Mouse (Mus musculus) limb, embryonic 13.5 days (tissue): ENCODE results near the gene Nlrp9b. TPM values are rescaled to one million over a fixed set of nuclear protein-coding genes. Genes with fewer than 3 reads are reported as not detected.
"Not testable (repeated sequence)": the region's sequence is repeated elsewhere in the genome, so short reads cannot be mapped to it uniquely, and the experiment has no call there.

ENCODE experiments used
- ATAC-seq: fragments of 200-750 bp; cut with Nextera tagmentation; 2 replicates; pipeline ENCODE4 v1.8.0; 2017; ENCODE audit warnings: low read depth, moderate number of reproducible peaks, moderate TSS enrichment; ENCODE audit not compliant: low FRiP score
- H3K27ac ChIP-seq: fragments of 300-500 bp; sonication (generic); 2 replicates; pipeline ENCODE4 v1.5.1; 2015; ENCODE audit warnings: inconsistent platforms, mild to moderate bottlenecking, moderate library complexity
- H3K27me3 ChIP-seq: fragments of 300-500 bp; sonication (generic); 2 replicates; pipeline ENCODE4 v1.6.1; 2015; ENCODE audit warnings: mild to moderate bottlenecking, inconsistent platforms
- H3K36me3 ChIP-seq: fragments of 300-500 bp; sonication (generic); 2 replicates; pipeline ENCODE4 v1.6.1; 2015; ENCODE audit warnings: inconsistent platforms, mild to moderate bottlenecking, moderate library complexity
- H3K4me1 ChIP-seq: fragments of 300-500 bp; sonication (generic); 2 replicates; pipeline ENCODE4 v1.6.1; 2015; ENCODE audit warnings: inconsistent platforms
- H3K4me2 ChIP-seq: fragments of 300-500 bp; sonication (generic); replicated peaks from 2 replicates; pipeline ENCODE4 v1.6.1; 2015; ENCODE audit warnings: inconsistent platforms, mild to moderate bottlenecking, moderate library complexity
- H3K4me3 ChIP-seq: fragments of 300-500 bp; sonication (generic); 2 replicates; pipeline ENCODE4 v1.5.1; 2015; ENCODE audit warnings: moderate library complexity, mild to moderate bottlenecking, inconsistent platforms
- H3K9ac ChIP-seq: fragments of 300-500 bp; sonication (generic); 2 replicates; pipeline ENCODE4 v1.6.1; 2015; ENCODE audit warnings: mild to moderate bottlenecking, inconsistent platforms
- H3K9me3 ChIP-seq: fragments of 300-500 bp; sonication (generic); 2 replicates; pipeline ENCODE4 v1.6.1; 2016; ENCODE audit warnings: inconsistent platforms
- WGBS: fragments of 180-500 bp; shearing (Covaris S2); methylation state at CpG from one replicate; pipeline ENCODE4 v1.1.7; 2015; 5-methylcytosine and 5-hydroxymethylcytosine counted together
- polyA plus RNA-seq: library from polyadenylated mRNA; unstranded; fragments of >200 nt; fragmentation: Nextera tagmentation; extraction: Ambion mirVana; gene quantifications from 2 replicates; pipeline ENCODE4 v1.2.1, GENCODE M21; 2015

The Nlrp9b gene
- not detected in 2 replicates for polyA plus RNA-seq

DNA sequence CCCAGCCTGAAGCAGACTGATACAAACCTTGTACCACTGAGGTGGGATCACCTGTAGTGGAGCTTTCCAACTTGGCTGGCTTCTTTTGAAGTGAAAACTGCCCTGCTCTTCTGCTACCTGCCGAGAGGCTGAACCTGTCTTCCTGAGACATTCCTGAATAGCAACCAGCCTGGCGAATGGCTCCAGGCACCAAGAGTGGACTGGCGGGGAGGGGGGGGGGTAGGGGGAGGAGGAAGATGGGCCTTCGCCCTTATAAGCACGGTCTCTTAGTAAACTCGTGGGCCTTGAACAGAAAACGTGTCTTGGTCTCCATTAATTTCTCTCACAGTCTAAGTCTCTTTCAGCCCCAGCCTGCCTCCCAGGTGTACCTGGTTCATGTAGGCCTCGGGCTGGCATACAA lies at the start of gene Nlrp9b:
Gene Nlrp9b, plus strand, starts transcription at position 301 of the 400 bp plus-strand sequence.
- not testable (repeated sequence) for H3K4me2 ChIP-seq, H3K4me1 ChIP-seq, ATAC-seq, H3K27me3 ChIP-seq, H3K9ac ChIP-seq, H3K4me3 ChIP-seq, H3K27ac ChIP-seq, H3K36me3 ChIP-seq
- 63% methylated on average over 8 of the region's 8 CpGs for WGBS
- peaks cover 14% of the 10 kb centered on the region for H3K9me3 ChIP-seq

DNA sequence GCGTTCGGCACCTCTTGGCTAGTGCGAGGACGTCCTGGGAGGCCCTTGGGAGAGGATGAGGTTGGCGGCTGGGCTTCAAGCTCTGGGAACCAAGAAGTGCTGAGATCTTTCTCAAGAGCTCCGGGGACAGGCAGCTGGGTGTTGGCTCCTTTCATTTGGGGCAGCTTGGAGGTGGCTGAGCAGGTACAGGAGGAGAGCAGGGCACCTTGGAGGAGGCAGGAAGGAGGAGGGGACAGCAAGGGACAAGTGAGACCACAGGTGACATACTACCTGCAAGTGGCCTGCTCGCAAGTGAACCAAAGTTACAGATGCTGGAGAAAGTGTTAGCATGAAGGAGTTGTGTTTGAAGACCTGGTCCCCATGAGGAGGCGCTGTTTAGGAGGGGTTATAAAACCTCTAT lies 46.6 kb upstream of the Nlrp9b start:
- Histone ChIP-seq H3K4me3 (no peak overlapping the region), H3K4me2 (no peak overlapping the region), H3K9ac (no peak overlapping the region), H3K27me3 (no peaks in the 10 kb centered on the region), H3K4me1 (0 out of 2 replicates have a peak, but pooled peaks cover 2% of the 10 kb centered on the region), H3K9me3 (no peaks in the 10 kb centered on the region; the same call in 1 of the 2 replicates), H3K36me3 (no peaks in the 10 kb centered on the region), H3K27ac (no peak overlapping the region)
- 88% methylated on average over 8 of the region's 8 CpGs for WGBS
- ATAC-seq, result no peak

DNA sequence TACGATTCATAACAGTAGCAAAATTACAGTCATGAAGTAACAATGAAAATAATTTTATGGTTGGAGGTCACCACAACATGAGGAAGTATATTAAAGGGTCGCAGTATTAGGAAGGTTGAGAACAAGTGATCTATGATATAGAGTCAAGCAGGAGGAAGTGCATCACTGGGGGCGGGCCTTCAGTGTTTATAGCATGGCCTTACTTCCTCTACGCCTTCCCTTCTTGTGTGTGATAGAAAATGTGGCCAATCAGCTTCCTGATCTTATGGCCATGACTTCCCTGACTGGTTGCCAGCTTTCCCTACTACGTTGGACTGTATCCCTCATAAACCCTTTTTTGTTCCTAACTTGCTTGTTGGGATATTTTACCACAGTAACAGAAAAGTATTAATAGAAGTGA lies 46.1 kb upstream of the Nlrp9b start:
- no peaks in the 10 kb centered on the region for H3K27me3 ChIP-seq
- no peak overlapping the region for H3K4me3 ChIP-seq
- no peaks in the 10 kb centered on the region for H3K4me1 ChIP-seq
- 88% methylated on average over 5 of the region's 5 CpGs for WGBS
- no peak for ATAC-seq
- no peaks in the 10 kb centered on the region; the same call in 1 of the 2 replicates for H3K9me3 ChIP-seq
- no peak overlapping the region for H3K9ac ChIP-seq
- no peaks in the 10 kb centered on the region for H3K36me3 ChIP-seq
- H3K4me2 ChIP-seq, result no peak overlapping the region
- H3K27ac ChIP-seq, result no peak overlapping the region

DNA sequence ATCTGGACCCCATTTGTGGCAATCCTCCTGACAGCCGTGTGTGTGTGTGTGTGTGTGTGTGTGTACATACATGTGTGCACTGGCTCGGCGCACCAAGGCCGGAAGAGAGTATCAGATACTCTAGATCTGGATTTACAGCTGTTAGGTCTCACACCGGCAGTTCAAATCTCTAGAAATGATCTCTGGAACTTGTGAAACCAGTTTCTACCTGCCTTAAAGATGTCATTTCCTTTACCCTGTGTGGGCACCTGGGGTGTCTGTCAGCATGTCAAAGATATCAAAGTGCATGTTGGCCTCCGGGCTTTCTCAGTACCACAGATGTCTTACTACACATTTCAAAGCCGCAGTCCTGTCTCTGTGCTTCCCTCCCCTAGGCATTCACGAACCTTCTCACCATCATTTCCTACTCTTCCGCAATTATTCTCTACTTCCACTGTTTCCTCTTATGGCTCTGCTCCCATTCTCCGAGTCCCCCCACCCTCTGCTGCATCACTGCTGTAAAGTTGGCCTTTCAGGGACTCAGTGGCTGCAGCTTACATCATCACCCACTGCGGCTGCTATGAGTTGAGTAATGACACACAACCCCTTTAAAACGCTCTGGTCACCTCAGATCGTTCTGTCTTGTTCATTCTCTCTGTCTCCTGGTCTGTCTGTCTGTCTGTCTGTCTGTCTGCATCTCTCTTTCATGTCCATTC lies 45.3 kb upstream of the Nlrp9b start:
- 77% methylated on average over 13 of the region's 13 CpGs for WGBS
- Histone ChIP-seq H3K9ac (no peak overlapping the region), H3K4me2 (no peak overlapping the region), H3K4me1 (no peaks in the 10 kb centered on the region), H3K36me3 (no peaks in the 10 kb centered on the region), H3K4me3 (no peak overlapping the region), H3K27me3 (no peaks in the 10 kb centered on the region), H3K27ac (no peak overlapping the region), H3K9me3 (no peaks in the 10 kb centered on the region; the same call in 1 of the 2 replicates)
- no peak for ATAC-seq

DNA sequence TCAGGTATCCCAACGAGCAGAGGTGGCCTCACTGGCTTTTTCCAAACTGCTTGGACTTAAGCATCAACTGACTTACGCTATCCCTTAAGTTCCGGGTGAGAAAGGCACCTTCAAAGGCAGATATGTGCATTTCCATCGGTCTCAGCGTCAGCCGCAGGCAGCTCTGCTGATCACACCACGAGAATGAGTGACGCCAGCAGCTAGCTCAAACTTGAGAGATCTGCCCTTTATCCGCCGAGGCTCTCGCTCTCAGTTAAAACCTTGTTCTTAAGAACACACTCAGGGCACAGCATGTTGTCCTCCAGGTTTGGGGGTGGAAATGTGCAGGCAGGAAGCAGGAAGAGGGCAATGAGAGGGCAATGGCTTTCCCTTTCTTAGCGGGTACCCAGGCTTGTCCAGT lies 42.3 kb upstream of the Nlrp9b start:
- WGBS, result 74% methylated on average over 12 of the region's 12 CpGs
- no peaks in the 10 kb centered on the region; the same call in 1 of the 2 replicates for H3K9me3 ChIP-seq
- no peak overlapping the region for H3K4me3 ChIP-seq
- no peak overlapping the region for H3K27ac ChIP-seq
- H3K4me1 ChIP-seq, result no peaks in the 10 kb centered on the region
- H3K4me2 ChIP-seq, result no peak overlapping the region
- H3K36me3 ChIP-seq, result no peaks in the 10 kb centered on the region
- ATAC-seq, result no peak
- H3K9ac ChIP-seq, result no peak overlapping the region
- H3K27me3 ChIP-seq, result no peaks in the 10 kb centered on the region

- Histone ChIP-seq H3K9ac (no peak overlapping the region), H3K4me1 (no peaks in the 10 kb centered on the region), H3K27ac (no peak overlapping the region), H3K9me3 (no peaks in the 10 kb centered on the region), H3K36me3 (no peaks in the 10 kb centered on the region), H3K4me3 (no peak overlapping the region), H3K27me3 (no peaks in the 10 kb centered on the region), H3K4me2 (no peak overlapping the region)
- no peak for ATAC-seq
- WGBS, result 53% methylated on average over 10 of the region's 10 CpGs
These were observed 41.3 kb upstream of the Nlrp9b start for GRCm38 (mm10) chr7:19949996-19950395.

- H3K27ac ChIP-seq, result no peak within 1 kb of the TSS
- no peaks in the 10 kb centered on the region for H3K36me3 ChIP-seq
- H3K9ac ChIP-seq, result no peak within 1 kb of the TSS
- H3K4me1 ChIP-seq, result no peaks in the 10 kb centered on the region
- ATAC-seq, result no peak
- 58% methylated on average over 9 of the region's 9 CpGs for WGBS
- no peak within 1 kb of the TSS for H3K4me2 ChIP-seq
- H3K4me3 ChIP-seq, result no peak within 1 kb of the TSS
- no peaks in the 10 kb centered on the region for H3K27me3 ChIP-seq
- no peaks in the 10 kb centered on the region for H3K9me3 ChIP-seq
These were observed 40.7 kb upstream of the Nlrp9b start, which contains the start of gene Igsf23 for GRCm38 (mm10) chr7:19950589-19950988. Igsf23 (minus strand) TSS chr7:19950756.

DNA sequence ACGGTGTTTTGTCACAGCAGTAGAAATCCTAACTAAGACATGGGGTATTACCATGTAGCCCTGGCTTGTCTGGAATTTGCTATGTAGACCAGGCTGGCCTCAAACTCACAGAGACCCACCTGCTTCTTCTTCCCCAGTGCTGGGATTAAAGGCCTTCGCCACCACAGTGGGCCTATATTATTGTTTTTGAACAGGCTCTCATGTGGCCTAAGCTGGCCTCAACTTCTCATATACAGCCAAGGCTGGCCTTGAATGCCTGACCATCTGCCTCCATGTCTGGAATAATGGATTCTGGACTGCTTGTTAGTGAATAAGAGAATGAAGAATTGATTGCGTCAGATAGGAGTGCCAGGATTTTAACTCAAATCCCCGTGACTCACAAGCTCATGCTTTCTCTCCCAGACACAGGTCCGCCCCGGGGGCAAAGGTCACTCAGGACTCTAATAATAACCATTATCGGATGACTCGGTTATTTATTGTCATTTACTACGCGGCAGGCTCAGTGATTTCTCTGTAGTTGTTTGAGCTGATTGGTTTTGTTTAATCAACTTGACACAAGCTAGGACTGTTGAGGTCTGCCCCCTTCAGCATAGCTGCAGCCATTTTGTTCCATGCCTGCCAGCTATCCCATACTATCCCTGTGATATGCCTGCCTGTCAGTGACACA lies 38.8 kb upstream of the Nlrp9b start:
- no peak overlapping the region for H3K27ac ChIP-seq
- 70% methylated on average over 10 of the region's 10 CpGs for whole genome bisulfite sequencing
- ATAC-seq, result no peak
- no peak overlapping the region for H3K9ac ChIP-seq
- H3K9me3 ChIP-seq, result no peaks in the 10 kb centered on the region
- H3K4me2 ChIP-seq, result no peak overlapping the region
- no peak overlapping the region for H3K4me3 ChIP-seq
- H3K27me3 ChIP-seq, result no peaks in the 10 kb centered on the region
- no peaks in the 10 kb centered on the region for H3K4me1 ChIP-seq
- H3K36me3 ChIP-seq, result no peaks in the 10 kb centered on the region

- H3K9me3 ChIP-seq, result no peaks in the 10 kb centered on the region
- H3K9ac ChIP-seq, result no peak overlapping the region
- H3K4me1 ChIP-seq, result no peaks in the 10 kb centered on the region
- no peaks in the 10 kb centered on the region for H3K36me3 ChIP-seq
- no peak for ATAC-seq
- no peak overlapping the region for H3K4me3 ChIP-seq
- no peak overlapping the region for H3K4me2 ChIP-seq
- no peaks in the 10 kb centered on the region for H3K27me3 ChIP-seq
- no peak overlapping the region for H3K27ac ChIP-seq
- WGBS, result 57% methylated on average over 9 of the region's 9 CpGs
These were observed 38.2 kb upstream of the Nlrp9b start for GRCm38 (mm10) chr7:19953054-19953453.

GRCm38 (mm10) chr7:19955861-19956260 lies 35.4 kb upstream of the Nlrp9b start:
- H3K9me3 ChIP-seq, result no peaks in the 10 kb centered on the region
- no peak overlapping the region for H3K9ac ChIP-seq
- H3K27me3 ChIP-seq, result no peaks in the 10 kb centered on the region
- no peaks in the 10 kb centered on the region for H3K36me3 ChIP-seq
- no peak for ATAC-seq
- H3K4me2 ChIP-seq, result no peak overlapping the region
- WGBS, result 83% methylated on average over 4 of the region's 4 CpGs
- no peak overlapping the region for H3K4me3 ChIP-seq
- no peak overlapping the region for H3K27ac ChIP-seq
- H3K4me1 ChIP-seq, result no peaks in the 10 kb centered on the region

GRCm38 (mm10) chr7:19956341-19956781 lies 34.9 kb upstream of the Nlrp9b start:
- Histone ChIP-seq H3K4me1 (no peaks in the 10 kb centered on the region), H3K27ac (no peak overlapping the region), H3K9me3 (no peaks in the 10 kb centered on the region), H3K4me2 (no peak overlapping the region), H3K4me3 (no peak overlapping the region), H3K27me3 (no peaks in the 10 kb centered on the region), H3K9ac (no peak overlapping the region), H3K36me3 (no peaks in the 10 kb centered on the region)
- no peak for ATAC-seq
- WGBS, result 3% methylated on average over 7 of the region's 7 CpGs

DNA sequence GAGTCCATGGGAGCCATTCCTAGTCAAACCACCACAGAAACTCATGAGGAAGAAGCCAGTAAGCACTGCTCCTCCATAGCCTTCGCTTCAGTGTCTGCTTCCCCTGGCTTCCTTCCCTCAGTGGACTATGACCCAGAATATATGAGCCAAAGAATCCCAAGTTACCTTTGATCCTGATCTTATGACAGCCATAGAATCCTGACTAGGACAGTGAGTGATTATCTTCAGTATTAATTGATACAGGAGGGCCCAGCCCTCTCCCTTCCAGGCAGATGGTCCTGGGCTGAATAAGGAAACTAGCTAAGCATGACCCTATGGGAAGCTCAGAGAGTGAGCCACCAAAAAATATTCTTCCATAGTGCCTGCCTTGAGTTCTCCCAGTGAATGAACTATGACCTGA lies 28.8 kb upstream of the Nlrp9b start:
- Histone ChIP-seq H3K4me2 (no peak overlapping the region), H3K4me3 (no peak overlapping the region), H3K27ac (no peak overlapping the region), H3K9me3 (no peaks in the 10 kb centered on the region), H3K36me3 (no peaks in the 10 kb centered on the region), H3K27me3 (no peaks in the 10 kb centered on the region), H3K4me1 (no peaks in the 10 kb centered on the region), H3K9ac (no peak overlapping the region)
- no peak for ATAC-seq
- 64% methylated on average over 1 of the region's 1 CpGs for WGBS
